Mouse (Mus musculus): ENCODE data around the gene Mbd3.

GRCm38 (mm10) chr10:80443575-80444278 is 44.4 kb upstream of the Mbd3 start:
- TF ChIP-seq CTCF (IDR thresholded peaks at IDR 0.05; ENCODE audit: low read depth, low read length) (no peak), POLR2AphosphoS5 (IDR thresholded peaks at IDR 0.05; ENCODE audit: insufficient replicate concordance, low read depth, low read length) (no peak), GATA1 (IDR thresholded peaks at IDR 0.05; ENCODE audit: borderline replicate concordance, low read length) (no peak)
